Mouse (Mus musculus) embryonic fibroblast, embryonic 13.5 days (primary cell): ENCODE measurements around the gene Stom.

Experiments used
- CTCF ChIP-seq: IDR thresholded peaks from 2 replicates; pipeline ENCODE4 v1.5.1; 2011; ENCODE audit warnings: mild to moderate bottlenecking, control low read depth, low read length, moderate library complexity, borderline replicate concordance; ENCODE audit not compliant: insufficient read depth
- POLR2A ChIP-seq: IDR thresholded peaks from 2 replicates; pipeline ENCODE4 v1.6.1; 2011; ENCODE audit warnings: low read depth, mild to moderate bottlenecking, control low read depth, low read length, moderate library complexity

GRCm38 (mm10) chr2:35317604-35318003, 19.2 kb downstream of the Stom start:
- TF ChIP-seq CTCF (no peak), POLR2A (no peak)
